Mouse (Mus musculus) subcutaneous adipose tissue, adult 2 months (tissue): ENCODE measurements around the gene Nfkbia. TPM values are rescaled to one million over a fixed set of nuclear protein-coding genes. Genes with fewer than 3 reads are reported as not detected.

ENCODE experiments used
- polyA plus RNA-seq: library from polyadenylated mRNA; depleted of rRNA; stranded (reverse); fragments of >200 nt; gene quantifications from 2 replicates; pipeline ENCODE4 v1.2.3, GENCODE M21; 2012; ENCODE audit warnings: low replicate concordance; rRNA removed

The Nfkbia gene
- polyA plus RNA-seq, result 159 and 221 TPM in 2 replicates

DNA sequence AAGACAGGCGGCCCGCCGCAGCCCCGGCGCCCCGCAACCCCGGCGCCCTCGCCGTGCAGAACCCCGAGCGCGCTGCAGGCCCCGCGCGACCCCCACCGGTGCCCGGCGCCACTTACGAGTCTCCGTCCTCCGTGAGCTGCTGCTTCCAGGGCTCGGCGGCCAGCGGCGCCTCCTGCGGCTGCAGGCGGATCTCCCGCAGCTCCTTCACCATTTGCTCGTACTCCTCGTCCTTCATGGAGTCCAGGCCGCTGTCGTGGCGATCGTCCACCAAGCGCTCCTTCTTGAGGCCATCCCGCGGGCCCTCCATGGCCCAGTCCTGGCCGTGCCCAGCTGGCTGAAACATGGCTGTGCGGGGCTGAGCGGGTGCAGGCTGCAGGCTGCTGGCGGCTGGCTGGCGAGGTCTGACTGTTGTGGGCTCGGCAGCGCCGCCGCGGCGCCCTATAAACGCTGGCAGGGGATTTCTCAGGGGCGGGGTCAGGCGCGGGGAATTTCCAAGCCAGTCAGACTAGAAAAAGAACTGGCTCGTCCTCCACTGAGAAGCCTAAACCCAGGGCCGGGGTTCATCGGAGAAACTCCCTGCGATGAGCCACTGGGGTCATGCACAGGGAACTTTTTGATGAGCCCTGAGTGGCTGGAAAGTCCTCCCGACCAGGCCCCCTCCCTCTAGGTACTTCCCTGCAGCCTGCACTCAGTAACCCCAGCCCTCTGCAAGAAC lies at the start of gene Nfkbia:
Nfkbia (minus strand) TSS at position 464 of the 715 bp plus-strand sequence.

Other genes with a start within 250 kb of the Nfkbia start
- gene 1110008L16Rik, start 193.1 kb downstream of the Nfkbia start, polyA plus RNA-seq, result 8.2 and 11.3 TPM in 2 replicates
- 2.8 and 3.9 TPM in 2 replicates for gene Ppp2r3c, start 189.6 kb downstream of the Nfkbia start, polyA plus RNA-seq
- gene Psma6, start 108.4 kb downstream of the Nfkbia start, polyA plus RNA-seq, result 76.7 and 92.6 TPM in 2 replicates
- 0.09 and 0.14 TPM in 2 replicates for gene Aldoart2, start 72.6 kb upstream of the Nfkbia start, polyA plus RNA-seq
- not detected in 2 replicates for gene Insm2, start 106.8 kb upstream of the Nfkbia start, polyA plus RNA-seq